Mouse (Mus musculus) inflammation-experienced regulatory T-cells, adult 6 months (primary cell): Measurements from ENCODE around the gene Ubb. TPM values are rescaled to one million over a fixed set of nuclear protein-coding genes. Genes with fewer than 3 reads are reported as not detected.
A peak's percentile ranks its signal among the peaks of the same experiment; 100 is the strongest.
"Not testable (repeated sequence)": the region's sequence is repeated elsewhere in the genome, so short reads cannot be mapped to it uniquely, and the experiment has no call there.

Source experiments
- ATAC-seq: one replicate; pipeline ENCODE4 v1.8.0; 2017
- polyA plus RNA-seq, 3 experiments: library from polyadenylated mRNA; unstranded; fragments of 100-300 nt; shearing (Covaris generic); gene quantifications; one replicate each; pipeline ENCODE4 v1.2.1; 2017

Ubb gene
- polyA plus RNA-seq, result 1,000 to 10,000 TPM; 5,207 to 7,023 (median 5,768) TPM

DNA sequence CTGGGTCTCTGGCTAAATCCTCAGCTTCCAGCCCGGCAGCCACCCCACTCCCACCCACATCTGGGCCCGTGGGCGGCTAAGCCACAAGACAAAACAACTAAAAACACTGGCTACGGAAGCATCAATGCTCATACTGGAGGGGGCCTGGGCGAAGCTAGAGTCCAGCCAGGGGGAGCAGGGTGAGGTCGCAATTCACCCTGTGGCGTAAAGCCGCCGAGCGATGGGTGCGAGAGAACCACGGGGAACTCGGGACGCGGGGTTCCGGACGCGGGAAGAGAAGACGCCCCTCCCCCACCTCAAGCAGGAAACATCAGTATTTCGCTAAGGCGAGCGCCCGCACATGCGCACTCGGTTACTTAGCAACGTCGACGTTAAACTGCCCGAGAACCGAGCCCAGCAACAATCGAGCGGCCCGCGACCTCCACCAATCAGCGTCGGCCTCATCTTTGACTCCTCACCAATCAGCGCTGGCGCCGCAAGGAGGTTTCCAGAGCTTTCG, at the start of gene Ubb:
Gene Ubb, plus strand, starts transcription at position 445 of the 499 bp plus-strand sequence.
- ATAC-seq, result peak; percentile 89

GRCm38 (mm10) chr11:62507683-62508082, 43.3 kb upstream of the Ubb start:
- peak; percentile 28 for ATAC-seq

DNA sequence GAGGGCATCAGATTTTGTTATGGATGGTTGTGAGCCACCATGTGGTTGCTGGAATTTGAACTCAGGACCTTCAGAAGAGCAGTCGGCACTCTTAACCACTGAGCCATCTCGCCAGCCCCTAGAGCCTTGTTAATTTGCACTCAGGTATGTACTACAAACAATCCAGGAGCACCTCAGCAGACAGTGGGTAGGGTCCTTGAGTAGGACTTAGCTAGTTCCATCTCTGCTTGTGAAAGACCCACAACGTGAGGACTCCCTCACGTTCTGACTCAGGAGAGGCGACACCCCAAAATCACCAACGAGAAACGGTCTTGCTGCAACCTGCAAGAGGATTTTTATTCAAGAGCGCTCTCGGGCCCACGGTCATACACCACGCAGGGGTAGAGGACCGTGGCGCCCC, 42.6 kb upstream of the Ubb start:
- ATAC-seq, result not testable (repeated sequence)

DNA sequence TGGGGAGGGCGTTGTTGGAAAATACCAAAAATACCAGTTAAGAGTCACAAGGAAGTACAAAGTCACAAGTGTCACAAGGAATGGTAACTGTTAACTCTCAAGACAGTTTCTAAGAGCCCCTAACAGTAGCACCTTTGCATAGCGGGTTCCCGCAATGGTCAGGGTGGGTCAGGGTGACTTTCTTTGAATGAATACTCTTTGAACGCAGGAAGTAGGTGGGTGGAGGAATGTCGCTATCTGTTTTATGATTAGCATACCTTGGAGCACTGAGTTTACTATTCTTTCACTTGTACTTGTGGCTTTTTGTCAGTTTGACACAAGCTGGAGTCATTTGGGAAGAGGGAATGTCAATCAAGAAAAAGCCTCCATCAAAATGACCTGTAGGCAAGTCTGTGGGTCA, 42.2 kb upstream of the Ubb start:
- ATAC-seq, result not testable (repeated sequence)

GRCm38 (mm10) chr11:62509571-62509970, 41.4 kb upstream of the Ubb start:
- no peak for ATAC-seq

- ATAC-seq, result no peak
Observed at GRCm38 (mm10) chr11:62510956-62511355, 40.0 kb upstream of the Ubb start.

- ATAC-seq, result no peak
Observed at GRCm38 (mm10) chr11:62511444-62512202, 39.3 kb upstream of the Ubb start.

- no peak for ATAC-seq
Observed at GRCm38 (mm10) chr11:62512529-62513080, 38.4 kb upstream of the Ubb start.

GRCm38 (mm10) chr11:62513311-62513710, 37.7 kb upstream of the Ubb start:
- no peak for ATAC-seq

- no peak for ATAC-seq
Observed at GRCm38 (mm10) chr11:62518991-62519390, 32.0 kb upstream of the Ubb start.

- ATAC-seq, result no peak
Observed at GRCm38 (mm10) chr11:62522283-62522682, 28.7 kb upstream of the Ubb start.

DNA sequence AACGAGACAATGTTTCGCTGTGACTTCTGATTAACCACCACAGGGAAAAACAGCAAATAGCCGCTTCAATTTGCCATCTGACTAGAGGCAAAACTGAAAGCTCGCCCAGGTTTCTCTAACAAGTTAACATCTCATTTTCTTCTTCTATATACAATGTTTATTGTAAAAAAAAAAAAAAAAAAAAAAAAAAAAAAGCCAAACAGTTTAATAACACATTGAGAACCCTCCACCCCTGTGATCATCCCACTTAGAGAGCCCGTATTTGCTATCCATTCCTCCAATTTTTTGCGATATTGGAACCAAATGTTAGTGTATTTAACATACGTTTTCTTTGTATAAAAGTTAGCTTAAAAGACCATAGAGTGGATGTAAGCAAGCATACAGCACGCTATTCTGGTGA, 13.9 kb upstream of the Ubb start:
- ATAC-seq, result no peak

DNA sequence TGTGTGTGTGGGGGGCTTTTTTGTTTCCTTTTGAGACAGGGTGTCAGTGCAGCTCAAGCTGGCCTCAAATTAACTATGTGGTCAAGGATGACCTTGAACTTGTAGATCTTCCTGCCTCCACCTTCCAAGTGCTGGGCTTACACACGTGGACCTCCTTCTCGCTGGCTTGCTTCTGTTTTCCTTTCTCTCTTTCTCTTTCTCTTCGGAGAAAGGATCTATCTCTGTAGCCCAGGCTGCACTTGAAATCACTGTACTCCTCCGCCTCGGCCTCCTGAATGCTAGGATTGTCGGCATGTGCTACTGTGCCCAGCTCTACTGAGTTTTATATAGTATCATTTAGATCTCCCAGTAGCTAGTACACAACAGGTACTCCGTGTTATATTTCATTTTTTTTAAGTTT, 13.4 kb upstream of the Ubb start:
- no peak for ATAC-seq

- ATAC-seq, result peak; percentile 53
Observed at GRCm38 (mm10) chr11:62538321-62539088, 12.5 kb upstream of the Ubb start.

DNA sequence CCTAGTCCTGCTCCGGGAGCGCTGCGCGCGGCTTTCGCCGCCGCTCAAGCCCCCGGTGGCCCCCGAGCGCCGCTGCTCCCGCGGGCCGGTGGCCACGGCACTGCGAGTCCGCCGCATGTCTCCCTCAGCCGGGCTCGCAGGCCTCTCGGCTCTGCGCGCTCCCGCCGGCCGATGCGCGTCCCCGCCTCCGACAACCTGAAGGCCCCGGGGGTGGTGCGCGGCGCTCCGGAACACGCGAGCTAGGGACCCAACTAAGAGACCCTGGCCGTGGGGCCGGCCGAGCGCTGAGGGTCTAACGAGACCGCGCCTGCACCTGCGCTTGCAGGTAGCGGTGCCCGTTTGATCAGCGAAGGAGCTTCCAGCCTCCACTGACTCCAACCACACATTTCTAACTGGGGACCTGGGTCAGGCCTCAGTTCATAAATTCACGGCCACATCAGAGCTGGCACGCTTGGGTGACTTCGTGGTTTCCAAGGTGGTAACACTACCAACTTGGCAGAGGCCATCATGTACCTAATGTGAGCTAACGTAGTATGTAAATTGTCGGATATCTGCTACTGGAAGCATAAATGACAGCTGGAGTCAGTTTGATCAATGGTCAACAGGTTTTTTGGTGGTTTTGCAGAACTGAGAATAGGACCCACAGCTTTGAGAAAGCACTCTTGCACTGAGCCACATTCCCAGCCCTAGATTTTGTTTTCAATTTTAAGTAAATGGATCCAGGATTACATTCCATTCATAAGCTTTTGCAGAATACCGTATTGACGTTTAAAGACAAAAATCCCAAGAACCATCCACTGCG, 11.7 kb upstream of the Ubb start, which contains the start of gene Cenpv:
Gene Cenpv, minus strand, starts transcription at position 173 of the 802 bp plus-strand sequence.
- ATAC-seq, result peak; percentile 54

GRCm38 (mm10) chr11:62540167-62540566, 10.8 kb upstream of the Ubb start:
- ATAC-seq, result no peak

DNA sequence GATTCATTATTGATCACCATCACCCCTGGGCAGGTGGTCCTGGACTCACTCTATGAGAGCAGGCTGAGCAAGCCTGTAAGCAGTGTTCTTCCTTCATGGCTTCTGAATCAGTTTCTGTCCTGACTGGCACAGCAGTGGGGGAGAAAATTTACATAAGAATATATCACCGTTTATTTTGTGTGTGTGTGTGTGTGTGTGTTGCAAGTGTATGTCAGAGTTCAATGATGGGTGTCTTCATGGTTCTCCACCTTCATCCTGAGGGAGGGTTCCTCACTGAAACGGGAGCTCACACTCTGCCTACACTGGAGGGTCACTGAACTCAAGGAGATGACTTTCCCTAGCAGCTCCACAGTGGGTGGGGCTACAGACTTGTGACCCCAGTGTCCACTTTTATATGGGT, 10.0 kb upstream of the Ubb start:
- ATAC-seq, result no peak

DNA sequence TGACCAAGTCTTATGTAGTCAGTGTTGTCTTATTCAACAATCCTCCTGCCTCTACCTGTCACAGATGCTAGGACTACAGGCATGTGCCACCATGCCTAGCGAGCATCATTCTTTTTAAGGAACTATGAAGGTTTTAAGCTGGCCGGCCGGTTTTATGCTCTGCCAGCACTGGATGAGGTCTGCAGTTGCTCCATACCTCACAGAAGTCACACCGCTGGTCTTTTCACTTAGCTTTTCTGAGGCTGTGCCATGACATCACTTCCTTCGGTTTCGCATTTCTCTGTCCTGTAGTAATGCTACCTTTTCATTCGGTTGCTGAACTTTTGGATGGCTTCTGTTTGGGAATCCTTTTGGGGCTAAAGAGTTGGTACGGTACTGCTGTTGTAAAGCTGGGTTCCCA, 9.4 kb upstream of the Ubb start:
- no peak for ATAC-seq

DNA sequence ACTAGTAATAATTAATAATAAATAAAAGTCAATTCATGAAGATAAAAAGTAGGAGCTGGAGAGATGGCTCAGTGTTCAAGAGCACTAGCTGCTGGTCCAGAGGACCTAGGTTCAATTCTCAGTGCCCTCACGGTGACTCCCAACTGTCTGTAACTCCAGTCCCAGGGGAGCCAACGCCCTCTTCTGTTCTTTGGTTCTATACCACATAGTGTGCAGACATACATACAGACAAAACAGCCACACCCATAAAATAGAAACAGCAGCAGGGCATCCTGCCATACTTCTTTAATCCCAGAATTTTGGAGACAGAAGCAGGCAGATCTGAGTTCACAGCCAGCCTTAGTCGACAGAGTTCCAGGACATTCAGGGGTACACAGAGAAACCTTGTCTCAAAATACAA, 7.0 kb upstream of the Ubb start:
- ATAC-seq, result no peak

- no peak for ATAC-seq
Observed at GRCm38 (mm10) chr11:62549782-62550181, 1.2 kb upstream of the Ubb start.

GRCm38 (mm10) chr11:62550227-62550685, 715 bp upstream of the Ubb start:
- ATAC-seq, result no peak
